Mouse (Mus musculus) kidney, adult 9 months (tissue): ENCODE data around the gene Nacc1.

Experiments
- DNase-seq: peaks from one replicate; pipeline ENCODE4 v3.0.0; 2022

Gene Nacc1

DNA sequence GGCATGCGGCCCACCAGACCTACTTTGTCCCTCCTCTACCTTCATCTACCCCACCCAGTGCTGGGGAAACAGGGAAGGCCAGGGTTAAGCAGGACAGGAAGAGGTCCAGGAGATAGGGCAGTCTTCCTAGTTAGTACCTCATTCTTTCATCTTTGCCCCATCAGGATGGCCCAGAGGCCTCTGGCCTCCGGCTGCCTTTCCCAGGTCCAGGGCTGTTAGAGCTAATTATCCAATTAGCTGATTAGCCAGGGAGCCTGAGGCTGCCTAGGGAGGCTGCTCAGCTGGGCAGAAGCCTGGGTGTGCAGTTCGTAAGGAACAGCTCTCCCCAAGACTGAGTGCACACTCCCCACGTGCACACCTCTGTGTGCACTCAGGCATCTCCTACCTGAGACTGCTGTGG lies 25.7 kb upstream of the Nacc1 start:
- no peak for DNase-seq

DNA sequence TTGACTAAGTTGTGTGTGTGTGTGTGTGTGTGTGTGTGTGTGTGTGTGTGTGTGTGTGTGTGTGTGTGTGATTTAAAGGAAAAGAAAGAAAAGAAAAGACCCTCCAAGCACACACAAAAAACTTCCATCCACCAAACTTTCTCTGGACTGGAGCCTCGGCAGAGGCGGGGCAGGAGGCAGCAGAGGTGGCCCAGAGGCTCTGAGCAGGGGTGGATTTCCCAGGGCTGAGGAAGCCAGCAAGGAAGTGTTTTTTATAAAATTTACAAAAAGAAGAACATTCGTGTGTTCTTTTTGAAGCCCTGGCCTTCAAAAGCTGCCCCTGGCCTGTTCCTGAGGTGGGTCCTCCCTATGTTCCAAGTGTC lies 25.1 kb upstream of the Nacc1 start:
- no peak for DNase-seq

DNA sequence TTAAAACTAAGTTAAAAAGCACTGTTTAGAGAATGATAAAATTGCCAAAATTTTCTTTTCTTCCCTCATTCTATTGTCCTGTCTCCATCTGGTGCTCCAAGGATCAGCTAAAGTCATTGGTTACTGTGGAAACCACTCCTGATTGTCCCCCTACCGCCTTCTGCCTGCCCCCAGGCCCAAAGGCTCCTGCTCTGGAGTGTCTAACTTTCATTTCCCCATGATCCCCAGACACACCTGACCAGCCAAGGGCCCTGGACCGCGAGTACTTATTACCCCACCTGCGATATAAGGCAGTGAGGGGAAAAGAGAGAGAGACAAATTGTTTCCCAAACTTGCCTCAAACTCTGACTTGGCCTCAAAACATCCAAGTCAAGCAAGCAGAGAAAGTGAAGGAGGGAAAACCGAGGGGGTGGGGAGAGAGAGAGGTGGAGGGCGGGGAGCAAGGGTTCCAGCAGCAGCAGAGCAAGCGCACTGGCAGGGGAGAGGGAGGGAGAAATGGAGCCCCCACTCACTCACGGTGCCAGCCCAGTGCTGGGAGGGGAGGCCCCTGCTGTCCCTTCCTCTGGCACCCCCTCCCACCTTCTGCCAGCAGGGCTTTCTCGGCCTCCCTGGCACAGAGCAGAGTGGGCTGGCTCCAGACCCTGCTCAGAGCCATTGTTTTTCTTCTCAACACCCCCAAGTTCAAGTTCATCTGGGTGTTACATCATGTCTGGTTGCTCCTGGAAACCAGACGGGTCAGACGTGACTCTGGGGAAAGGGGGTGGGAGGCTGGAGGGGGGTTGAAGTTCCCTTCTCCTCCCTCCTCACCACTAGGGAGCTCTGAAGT lies 24.5 kb upstream of the Nacc1 start:
- DNase-seq: no peak

DNA sequence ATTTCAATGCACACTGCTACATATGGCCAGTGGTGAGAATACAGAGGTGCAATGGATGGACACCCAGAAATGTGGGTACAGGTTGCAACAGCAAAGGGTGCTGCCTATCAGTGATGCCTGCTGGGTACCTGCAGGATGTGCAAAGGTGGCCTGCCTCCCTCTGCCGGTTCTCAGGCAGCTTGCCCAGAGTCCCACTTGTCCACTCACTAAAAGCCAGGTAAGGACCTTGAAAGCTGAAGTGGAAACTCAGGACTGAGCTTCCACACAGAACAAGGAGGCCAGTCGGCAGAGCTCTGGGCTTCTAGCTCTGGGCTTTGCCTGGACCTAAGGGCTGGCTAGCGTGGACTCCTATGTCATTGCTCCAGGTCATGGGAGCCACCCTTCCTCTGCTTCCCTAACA lies 23.6 kb upstream of the Nacc1 start:
- no peak for DNase-seq

DNA sequence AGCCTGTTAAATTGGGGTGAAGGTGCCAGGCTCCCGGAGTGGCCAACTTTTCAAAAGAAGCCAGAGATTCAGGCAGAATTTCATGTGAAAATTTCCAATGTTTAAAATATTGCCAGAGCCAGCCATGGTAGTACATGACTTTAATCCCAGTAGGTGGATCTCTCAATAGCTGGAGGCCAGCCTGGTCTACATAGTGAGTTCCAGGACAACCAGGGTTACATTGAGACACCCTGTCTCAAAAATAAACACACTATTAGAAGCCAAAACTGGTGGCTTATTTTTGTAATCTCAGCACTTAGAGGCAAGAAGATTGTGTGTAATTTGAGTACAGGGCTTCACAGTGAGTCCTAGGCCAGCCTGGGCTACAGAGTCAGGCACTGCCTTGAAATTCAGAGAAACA lies 22.3 kb upstream of the Nacc1 start:
- DNase-seq: no peak

DNA sequence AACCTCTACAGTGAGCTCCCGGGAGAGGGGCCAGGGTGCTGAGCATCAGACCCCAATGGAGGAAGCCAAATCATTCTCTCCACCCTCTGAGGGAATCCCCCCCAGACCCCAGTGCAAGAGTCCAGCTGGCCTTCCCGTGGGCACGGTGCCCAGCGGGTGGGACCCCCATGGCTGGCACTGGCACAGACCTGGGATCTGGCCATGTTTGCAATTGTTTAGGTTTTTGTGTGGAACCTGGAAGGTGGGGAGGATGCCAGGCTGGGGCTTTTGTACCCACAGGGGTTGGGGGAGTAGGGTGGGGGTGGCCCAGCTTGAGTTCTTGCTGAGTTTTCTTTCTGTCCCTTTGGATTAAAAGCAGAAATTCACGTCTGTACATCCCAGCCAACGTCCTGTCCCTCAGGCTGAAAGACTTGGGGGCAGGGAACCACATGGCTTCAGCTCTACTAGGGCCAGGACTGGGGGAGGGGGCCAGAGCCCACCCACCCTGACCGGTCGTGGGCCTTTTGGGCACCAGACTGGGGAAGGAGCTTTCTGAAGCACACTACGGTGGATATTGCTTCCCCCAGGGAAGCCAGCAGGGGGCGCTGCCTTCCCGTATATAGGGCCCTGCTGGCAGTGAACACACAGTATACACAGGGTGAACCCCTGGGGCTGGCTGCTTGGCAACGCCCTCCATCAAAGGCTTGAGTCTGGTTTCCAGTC lies 21.3 kb upstream of the Nacc1 start:
- DNase-seq: peak; percentile 88

DNA sequence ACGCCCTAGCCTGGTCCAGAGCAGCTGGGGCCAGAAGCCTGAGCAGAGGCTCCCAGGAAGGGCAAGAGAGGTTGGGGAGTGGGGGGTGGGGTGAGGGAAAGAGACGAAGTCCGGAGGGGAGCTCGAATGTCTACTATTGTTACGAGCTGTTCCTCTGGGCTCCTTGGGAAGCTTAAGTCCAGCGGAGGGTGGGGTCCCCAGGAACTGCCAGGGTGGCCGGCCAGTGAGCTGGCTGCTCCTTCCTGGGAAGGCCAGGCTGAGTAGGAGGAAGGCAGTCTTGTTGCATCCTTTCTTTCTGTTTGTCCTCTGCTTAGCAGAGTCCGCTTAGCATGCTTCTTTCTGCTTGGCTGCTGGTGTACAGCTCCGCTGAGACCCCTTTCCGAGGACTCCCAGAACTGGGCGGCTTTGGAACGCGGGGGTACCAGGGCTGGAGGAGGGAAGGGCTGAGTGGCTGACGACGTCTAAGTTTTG lies 20.4 kb upstream of the Nacc1 start:
- DNase-seq: no peak

DNA sequence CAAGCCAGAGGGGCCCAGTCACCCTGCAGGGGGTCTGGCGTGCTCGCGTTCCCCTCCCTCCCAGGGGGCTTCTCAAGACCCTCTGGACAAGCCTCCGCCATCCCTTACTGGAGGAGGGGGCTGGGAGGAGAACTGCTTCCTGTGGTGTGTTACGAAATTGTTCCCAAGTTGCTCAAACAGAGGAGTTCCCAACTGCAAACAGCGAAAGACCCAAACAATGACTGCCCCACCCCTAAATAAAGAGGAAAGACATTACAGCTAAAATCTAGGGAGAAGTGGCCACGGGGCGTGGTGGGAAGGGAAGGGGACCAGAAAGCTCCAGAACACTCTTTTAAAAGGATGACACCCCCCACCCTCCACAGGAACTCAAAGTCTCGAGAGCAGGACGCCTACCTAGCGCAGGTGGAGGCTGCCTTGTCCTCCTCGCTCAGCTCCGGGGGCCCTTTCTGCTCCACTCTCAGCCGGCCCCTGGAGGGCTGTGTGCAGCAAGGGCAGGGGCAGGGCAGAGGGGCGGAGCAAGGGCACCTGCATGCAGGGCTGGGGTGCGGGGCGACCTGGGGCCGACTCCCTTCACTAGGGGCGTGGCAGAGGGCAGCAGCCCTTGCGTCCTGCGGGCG lies 19.7 kb upstream of the Nacc1 start:
- no peak for DNase-seq

DNA sequence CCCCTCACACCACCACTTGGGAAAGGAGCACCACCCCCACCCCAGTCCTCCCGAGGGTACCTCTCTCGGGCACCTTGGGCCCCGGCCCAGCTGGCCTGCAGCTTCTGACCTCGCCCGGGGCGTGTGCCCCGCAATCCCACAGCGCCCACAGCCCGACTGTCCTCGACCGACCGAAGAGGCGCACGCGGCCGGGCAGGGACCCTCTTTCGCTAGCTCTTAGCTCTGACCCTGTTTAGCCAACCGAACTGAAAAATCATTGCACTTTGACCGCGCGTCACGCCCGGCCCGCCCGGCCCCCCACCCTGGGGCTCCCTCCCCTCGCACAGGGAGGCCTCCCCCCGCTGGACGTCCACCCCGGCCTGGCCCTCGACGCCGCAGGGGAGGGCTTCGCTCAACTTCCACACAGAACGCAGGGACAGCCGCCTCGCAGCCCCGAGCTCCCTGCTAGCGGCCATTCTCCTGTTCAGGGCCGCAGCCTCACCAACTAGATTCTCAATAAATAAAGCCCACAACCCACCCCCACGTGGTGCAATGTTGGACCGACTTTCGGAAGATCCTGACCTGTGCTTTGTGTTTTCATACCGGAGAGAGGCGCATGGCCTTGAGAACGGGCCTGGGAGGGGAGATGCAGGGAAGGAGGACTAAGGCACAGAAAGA lies 19.1 kb upstream of the Nacc1 start:
- DNase-seq: no peak

DNA sequence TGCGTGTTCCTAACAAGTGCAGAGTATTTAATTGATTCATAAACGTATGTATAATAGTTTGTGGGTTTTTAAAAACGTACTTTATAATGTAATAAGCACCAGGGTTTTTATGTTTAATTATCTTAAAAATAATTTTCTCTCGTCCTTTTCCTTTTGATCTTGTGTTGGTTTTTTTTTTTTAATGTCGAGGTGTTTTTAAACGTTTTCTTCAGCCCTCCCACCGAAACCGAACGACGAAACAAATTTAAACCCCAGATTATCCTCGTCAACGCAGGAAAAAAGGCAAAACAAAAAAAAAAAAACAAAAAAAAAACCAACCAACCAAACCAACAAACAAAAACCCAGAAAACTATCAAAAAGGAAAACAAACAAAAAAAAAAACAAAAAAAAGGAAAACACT lies 18.3 kb upstream of the Nacc1 start:
- DNase-seq: no peak

DNA sequence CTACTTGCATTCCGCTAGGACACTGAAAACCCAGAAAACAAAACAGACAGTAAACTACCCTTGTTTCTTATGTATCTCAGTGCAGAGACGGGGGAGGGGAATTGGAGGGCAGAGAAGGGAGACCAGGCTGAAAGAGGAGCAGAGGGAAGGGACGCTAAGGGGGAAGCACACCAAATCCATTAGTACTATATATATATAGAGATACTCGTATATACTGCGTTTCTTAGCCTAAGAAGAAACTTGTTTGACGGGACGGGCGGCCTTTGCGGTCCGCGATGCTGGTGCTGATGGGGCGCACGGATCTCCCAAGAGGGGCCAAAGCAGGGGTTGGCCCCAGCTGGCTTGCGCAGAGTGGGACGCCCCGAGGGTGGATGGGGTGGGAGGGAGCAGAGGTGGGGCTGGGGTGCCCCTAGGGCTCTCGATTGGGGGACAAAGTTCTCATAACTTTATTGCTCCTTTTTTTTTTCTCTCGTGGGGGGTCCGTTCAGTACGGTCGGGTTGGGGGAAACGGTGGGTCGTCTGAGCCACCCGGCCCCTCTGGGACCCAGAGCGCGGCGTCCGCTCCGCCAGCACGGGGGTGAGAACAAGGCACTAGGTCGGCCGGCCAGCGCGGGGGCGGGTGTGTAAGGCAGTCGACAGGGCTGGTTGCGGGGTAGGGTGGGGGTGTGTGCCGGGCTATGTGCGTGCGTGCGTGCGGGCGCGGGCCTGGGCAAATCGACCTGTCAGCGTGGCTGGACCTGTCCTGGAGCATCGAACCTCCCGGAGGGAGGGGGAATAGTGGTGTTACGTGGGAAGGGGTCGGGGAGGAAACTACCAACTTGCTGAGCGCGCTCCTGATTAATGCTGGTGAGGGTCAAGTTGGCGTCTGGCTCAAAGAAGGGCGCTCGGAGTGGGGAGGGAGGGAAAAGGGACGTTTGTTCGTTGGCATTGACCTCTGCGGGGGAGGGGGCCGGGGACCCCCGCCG lies 17.5 kb upstream of the Nacc1 start:
- no peak for DNase-seq

DNA sequence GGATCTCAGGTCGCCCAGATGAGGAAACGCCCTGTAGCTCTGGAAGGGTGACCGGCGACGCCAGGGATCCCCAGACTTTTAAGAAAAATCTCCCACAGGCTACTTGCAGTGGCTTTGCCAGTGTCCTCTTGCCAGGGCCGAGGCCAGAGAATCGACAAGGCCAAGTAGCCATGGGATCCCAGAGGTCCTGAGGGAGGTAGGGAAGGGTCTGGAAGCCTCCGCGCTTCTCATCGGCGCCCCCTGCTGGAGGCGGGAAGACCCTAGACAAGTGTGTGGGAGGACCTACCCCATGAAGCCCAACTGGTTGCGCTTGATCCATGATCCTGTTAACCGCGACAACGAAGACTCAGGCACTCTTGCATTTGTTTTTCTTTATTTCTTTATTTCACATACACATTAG lies 16.7 kb upstream of the Nacc1 start:
- peak; percentile 71 for DNase-seq

DNA sequence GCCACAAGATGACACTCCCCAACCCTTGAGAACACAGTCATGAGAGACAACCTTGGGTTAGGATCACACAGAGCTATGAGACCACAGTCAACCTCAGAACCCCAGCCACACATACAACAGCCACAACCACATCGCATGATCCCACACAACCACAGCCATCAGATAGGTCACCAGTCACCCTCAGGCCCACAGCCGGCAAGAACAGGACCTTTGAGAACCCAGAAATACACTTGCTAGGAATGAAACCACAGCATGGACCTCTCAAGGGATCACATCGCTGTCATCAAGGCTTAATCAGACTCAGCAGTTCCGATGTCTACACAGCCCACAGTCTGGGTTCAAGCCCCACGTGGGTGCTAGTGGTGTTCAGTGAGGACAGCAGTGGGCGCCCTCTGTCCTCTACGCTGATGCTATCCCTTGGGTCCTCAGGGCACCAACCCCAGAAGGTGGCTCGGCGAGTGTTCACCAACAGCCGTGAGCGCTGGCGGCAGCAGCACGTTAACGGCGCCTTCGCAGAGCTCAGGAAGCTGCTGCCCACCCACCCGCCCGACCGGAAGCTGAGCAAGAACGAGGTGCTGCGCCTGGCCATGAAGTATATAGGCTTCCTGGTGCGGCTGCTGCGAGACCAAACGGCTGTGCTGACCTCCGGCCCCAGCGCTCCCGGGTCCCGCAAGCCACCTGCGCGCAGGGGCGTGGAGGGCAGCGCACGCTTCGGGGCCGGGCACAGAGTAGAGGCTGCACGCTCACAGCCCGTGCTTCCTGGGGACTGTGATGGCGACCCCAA lies 16.0 kb upstream of the Nacc1 start:
- no peak for DNase-seq

DNA sequence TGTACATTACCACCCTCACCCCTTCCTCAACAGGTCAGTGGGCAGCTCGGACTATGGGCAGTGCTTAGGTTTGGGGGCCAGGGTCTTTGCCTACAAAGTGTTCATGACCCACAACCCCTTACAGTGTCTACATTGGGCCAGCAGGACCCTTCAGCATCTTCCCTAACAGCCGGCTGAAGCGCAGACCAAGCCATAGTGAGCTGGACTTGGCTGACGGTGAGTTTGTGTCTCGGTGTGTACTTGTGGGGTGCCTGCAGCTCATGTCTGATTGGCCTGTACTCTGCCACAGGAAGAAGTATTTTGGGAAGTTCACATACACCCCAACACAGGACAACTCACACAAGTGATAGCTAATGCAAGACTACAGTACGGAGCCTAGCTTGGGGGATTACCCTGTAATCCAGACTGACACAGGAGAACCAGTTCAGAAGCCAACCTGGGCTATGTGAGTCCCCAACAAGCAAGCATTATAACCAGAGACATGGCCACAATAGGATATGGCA lies 15.4 kb upstream of the Nacc1 start:
- DNase-seq: no peak

DNA sequence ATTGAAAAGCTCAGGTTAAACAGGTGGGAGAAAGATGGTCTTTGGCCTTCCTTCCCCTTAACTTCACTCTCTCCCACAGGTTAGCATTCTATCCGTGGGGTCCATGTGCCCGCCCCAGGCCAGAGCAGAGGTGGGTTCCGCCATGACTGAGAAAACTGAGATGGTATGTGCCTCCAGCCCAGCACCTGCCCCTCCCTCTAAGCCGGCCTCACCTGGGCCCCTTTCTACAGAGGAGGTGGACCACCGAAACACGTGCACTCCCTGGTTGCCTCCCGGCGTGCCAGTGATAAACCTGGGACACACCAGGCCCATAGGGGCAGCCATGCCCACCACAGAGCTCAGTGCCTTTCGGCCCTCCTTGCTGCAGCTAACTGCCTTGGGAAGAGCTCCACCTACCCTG lies 14.9 kb upstream of the Nacc1 start:
- no peak for DNase-seq

DNA sequence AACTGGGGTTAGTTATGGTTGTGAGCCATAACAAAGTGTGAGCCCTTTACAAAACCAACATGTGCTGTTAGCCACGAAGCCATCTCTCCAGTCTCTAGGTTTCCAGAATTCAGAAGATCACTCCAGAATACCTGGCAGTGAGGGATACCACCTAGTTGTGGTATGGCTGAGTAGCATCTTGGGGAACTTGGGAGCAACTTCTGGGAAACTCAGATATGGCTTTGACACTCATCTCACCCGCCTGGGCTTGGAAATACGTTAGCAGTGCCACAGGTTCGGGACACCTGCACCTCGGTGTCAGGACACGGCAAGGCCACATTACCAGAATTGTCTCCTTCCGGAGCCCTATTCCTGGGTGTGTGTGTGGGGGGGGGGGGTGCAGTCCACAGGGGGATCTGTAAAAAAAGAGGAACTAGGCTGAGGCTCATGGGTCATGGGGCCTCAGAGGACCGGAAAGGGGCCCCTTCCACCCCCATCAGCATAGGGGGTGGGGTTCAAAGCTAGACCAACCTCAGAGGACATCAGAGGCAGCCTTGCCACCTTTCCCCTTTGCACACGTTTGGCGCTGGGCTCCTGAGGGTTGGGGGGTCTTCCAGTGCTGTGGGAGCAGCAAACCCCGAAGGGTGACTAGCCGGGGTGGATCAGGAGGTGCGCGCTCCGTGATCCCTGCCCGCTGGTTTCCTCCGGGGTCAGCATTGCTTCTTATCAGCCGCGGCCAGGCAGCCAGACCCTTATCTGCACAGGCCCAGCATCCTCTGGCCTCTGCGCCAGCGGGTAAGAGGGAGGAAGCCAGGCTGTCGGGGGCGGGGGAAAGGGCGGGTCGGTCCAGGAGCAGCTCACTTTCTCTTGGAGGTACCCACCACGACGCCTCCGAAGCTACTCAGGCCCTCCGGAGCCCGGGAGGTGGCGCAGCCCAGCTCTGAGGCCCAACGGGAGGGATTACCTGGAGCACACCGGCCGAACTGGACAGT lies 13.6 kb upstream of the Nacc1 start, which contains the start of gene Lyl1:
Lyl1 (plus strand) TSS at position 517 of the 971 bp plus-strand sequence.
- peak; percentile 70 for DNase-seq

DNA sequence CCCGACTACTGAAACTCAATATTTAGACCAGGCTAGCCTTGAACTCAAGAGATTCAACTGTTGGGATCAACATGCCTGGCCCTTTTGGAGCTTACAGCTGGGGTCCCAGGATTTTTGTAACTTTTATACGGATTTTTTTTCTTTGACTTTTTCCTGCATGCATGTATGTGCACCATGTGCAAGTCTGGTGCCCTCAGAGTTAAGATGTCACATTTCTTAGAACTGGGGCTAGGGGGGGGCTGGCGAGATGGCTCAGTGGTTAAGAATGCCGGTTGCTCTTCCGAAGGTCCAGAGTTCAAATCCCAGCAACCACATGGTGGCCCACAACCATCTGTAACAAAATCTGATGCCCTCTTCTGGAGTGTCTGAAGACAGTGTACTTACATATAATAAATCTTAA lies 12.9 kb upstream of the Nacc1 start:
- DNase-seq: no peak

DNA sequence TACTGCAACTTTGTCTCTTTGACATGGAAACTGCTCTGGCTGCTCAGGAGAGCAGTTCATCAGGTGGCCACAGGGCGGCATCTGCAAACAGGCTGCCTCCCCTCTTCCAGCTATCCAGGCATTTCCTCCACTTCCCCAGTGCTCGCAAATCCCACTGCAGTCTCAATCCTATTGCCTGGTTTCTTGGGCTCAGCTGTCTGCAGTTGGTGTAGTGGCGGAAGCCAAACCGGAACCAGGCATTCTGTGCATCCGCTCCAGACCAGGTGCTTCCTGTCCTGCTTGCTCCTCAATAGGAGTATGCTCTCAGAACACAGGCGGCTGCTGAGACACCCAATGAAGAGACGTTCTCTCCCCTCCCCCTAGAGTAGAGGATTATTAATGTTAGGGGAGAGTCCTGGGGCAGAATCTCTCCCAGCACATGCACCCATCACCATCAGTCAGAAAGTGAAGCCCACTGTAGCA lies 12.2 kb upstream of the Nacc1 start:
- peak; percentile 87 for DNase-seq

DNA sequence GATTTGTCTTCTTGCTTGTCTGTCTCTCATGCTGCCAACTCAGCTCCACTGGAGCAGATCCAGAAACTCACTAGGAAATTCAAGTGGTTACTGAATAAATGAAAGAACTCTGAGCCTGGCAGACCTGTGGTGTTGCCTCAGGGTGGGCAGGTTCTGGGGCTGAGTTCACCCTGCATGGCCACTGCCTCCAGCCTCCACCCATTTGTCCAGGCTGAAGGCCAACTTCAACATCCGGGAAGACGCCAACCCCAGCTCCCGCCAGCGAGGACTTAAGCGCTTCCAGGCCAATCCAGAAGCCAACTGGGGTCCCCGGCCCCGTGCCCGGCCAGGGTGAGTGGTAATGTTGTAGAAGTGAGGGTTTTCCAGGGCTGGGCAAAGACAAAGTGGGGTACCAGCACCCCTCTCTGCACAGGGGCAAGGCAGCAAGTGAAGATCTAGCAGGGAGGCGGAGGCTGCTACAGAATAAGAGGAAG lies 11.3 kb upstream of the Nacc1 start:
- DNase-seq: peak; percentile 90

DNA sequence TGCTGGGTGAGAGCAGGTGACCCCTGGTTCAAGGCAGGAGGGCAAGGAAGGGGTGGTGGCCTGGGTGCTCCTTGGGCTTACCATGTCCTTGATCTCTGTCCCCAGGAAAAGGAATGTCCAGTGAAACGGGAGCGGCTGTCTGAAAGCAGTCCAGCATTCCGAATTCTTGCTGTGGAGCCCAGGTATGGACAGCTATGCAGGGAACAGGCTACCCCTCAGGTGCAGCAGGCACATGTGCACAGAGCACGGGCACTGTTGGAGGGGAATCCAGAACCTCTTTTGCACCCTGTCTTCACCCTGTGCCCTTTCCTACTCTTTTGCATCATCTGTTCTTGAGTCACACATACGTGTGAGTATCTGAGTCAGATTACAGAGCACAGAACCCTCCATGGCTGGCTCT lies 10.6 kb upstream of the Nacc1 start:
- DNase-seq: no peak
